In the genomic region with DNA sequence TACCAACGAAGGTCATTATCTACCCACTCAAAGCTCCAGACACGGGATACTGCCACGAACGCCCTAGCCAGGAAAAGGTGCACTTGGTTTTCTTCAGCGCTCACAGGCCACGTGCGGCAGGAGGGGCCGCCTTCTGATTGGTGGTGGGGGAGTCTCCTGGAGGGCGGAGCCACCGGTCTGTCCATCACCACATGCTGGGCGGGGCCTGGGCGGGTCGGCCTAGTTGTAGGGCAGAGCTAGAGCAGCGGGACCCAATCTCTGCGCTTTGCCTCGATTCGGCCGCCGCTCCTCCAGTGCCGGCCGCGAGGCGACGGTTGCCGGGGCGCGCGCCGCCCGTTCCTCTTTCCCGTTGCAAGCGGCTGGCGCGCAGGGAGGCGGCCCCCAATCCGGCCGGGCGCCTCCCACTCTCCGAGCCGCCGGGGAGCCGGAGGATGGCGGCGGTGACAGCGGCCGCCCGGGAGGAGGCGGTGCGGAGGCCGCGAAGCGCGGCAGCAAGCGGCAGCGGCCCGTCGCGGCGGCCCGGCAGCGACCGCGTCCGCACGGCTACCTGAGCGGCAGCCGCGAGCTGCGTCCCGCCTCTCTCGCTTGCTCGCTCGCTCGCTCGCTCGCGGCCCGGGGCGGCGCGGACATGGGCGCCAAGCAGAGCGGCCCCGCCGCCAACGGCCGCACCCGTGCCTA, we compare ENCODE assay signal across 8 mouse cellular contexts. TPM values are rescaled to one million over a fixed set of nuclear protein-coding genes. Genes with fewer than 3 reads are reported as not detected.
A peak's percentile ranks its signal among the peaks of the same experiment; 100 is the strongest.
DNase-seq lines count a peak whose midpoint lies in the region; ATAC-seq lines count a peak whose summit lies in the region.

Znrf2 (plus strand) TSS at position 529 of the 678 bp plus-strand sequence.

- peaks cover 10 to 36% of the 10 kb centered on the region in 2 experiments for H3K4me1 ChIP-seq in heart, embryonic 14.5 days (ENCODE audit: control insufficient read depth in 2 of 2, insufficient read depth in 2 of 2, low read length in 2 of 2)
- peaks cover 45% of the 10 kb centered on the region for H3K4me1 ChIP-seq in liver, embryonic 13.5 days (replicated peaks)
- H3K4me1 ChIP-seq in stomach, embryonic 16.5 days (ENCODE audit: control insufficient read depth, insufficient read depth, low read length), result peaks cover 37% of the 10 kb centered on the region

- DNase-seq in c-Kit-negative CD71-positive TER-119-positive erythroid progenitor cells, embryonic 14.5 days (ENCODE audit: low read depth, low spot score), result peak; percentile 89
- peak; percentile 90 for DNase-seq in fibroblast of lung, adult 2 months (ENCODE audit: low read depth)
- peak; percentile 97 for DNase-seq in kidney, postnatal 14 days
- peak; percentile 92 for DNase-seq in liver, embryonic 13.5 days
- DNase-seq in neural tube, embryonic 10.5 days (ENCODE audit: extremely low spot score, low spot score), result peak; percentile 96

- 1% methylated on average over 55 of the region's 88 CpGs for WGBS in heart, embryonic 14.5 days
- WGBS in liver, embryonic 13.5 days (ENCODE audit: insufficient replicate concordance), result under 1% methylated on average over 86 of the region's 88 CpGs
- WGBS in stomach, embryonic 16.5 days, result under 1% methylated on average over 84 of the region's 88 CpGs

- no peaks in the 10 kb centered on the region for H3K36me3 ChIP-seq in heart, embryonic 14.5 days (ENCODE audit: control insufficient read depth, insufficient read depth, low read length)
- H3K36me3 ChIP-seq in liver, embryonic 13.5 days, result no peaks in the 10 kb centered on the region
- H3K36me3 ChIP-seq in stomach, embryonic 16.5 days (ENCODE audit: control insufficient read depth, insufficient read depth, low read length), result no peaks in the 10 kb centered on the region

- peak within 1 kb of the TSS; percentile 81 to 97 for H3K4me3 ChIP-seq in heart, embryonic 14.5 days (ENCODE audit: control insufficient read depth in 1 of 2, insufficient read depth in 1 of 2, low read depth in 1 of 2, low read length in 2 of 2)
- H3K4me3 ChIP-seq in liver, embryonic 13.5 days (replicated peaks), result peak within 1 kb of the TSS; percentile 88
- H3K4me3 ChIP-seq in stomach, embryonic 16.5 days (replicated peaks; ENCODE audit: low read length), result peak within 1 kb of the TSS; percentile 84

- H3K4me2 ChIP-seq in heart, embryonic 14.5 days (ENCODE audit: low read length), result peak within 1 kb of the TSS; percentile 70
- peak within 1 kb of the TSS; percentile 93 for H3K4me2 ChIP-seq in liver, embryonic 13.5 days
- H3K4me2 ChIP-seq in stomach, embryonic 16.5 days (ENCODE audit: low read depth, low read length), result peak within 1 kb of the TSS; percentile 81

- peak within 1 kb of the TSS; percentile 93 for H3K9ac ChIP-seq in heart, embryonic 14.5 days (ENCODE audit: low read length)
- peak within 1 kb of the TSS; percentile 94 for H3K9ac ChIP-seq in liver, embryonic 13.5 days
- H3K9ac ChIP-seq in stomach, embryonic 16.5 days (ENCODE audit: low read length), result peak within 1 kb of the TSS; percentile 97

- peak; percentile 83 for ATAC-seq in CD4-positive, CD25-positive, alpha-beta regulatory T cell, adult 4 months
- ATAC-seq in heart, embryonic 14.5 days (ENCODE audit: insufficient number of reproducible peaks, insufficient read depth, low FRiP score, low read depth), result peak; percentile 99
- peak; percentile 98 for ATAC-seq in liver, embryonic 13.5 days (ENCODE audit: low read depth)
- peak; percentile 98 for ATAC-seq in stomach, embryonic 16.5 days (ENCODE audit: insufficient read depth, low FRiP score)

- H3K9me3 ChIP-seq in heart, embryonic 14.5 days (ENCODE audit: control insufficient read depth, low read length), result no peaks in the 10 kb centered on the region
- no peaks in the 10 kb centered on the region for H3K9me3 ChIP-seq in liver, embryonic 13.5 days (replicated peaks)
- H3K9me3 ChIP-seq in stomach, embryonic 16.5 days (replicated peaks; ENCODE audit: control insufficient read depth, low read length), result no peaks in the 10 kb centered on the region

- H3K27ac ChIP-seq in heart, embryonic 14.5 days (replicated peaks in 1 of 2; ENCODE audit: control insufficient read depth in 1 of 2, insufficient read depth in 1 of 2, low read depth in 2 of 2, low read length in 2 of 2), result peak within 1 kb of the TSS; percentile 98
- H3K27ac ChIP-seq in liver, embryonic 13.5 days, result peak within 1 kb of the TSS; percentile 95
- peak within 1 kb of the TSS; percentile 97 for H3K27ac ChIP-seq in stomach, embryonic 16.5 days (ENCODE audit: low read length)

- no peaks in the 10 kb centered on the region for H3K27me3 ChIP-seq in heart, embryonic 14.5 days (ENCODE audit: control insufficient read depth, insufficient read depth, low read length)
- no peaks in the 10 kb centered on the region for H3K27me3 ChIP-seq in liver, embryonic 13.5 days
- no peaks in the 10 kb centered on the region for H3K27me3 ChIP-seq in stomach, embryonic 16.5 days (ENCODE audit: control insufficient read depth, insufficient read depth, low read length)

RNA-seq across cellular contexts. Expression of gene Znrf2, which starts in this region (rescaled TPM):
- 10 to 100 TPM; 22.9 to 26.1 TPM for polyA plus RNA-seq in CD4-positive, CD25-positive, alpha-beta regulatory T cell, adult 4 months (2017; shearing (Covaris generic))
- 3.8 TPM in 2 replicates for polyA plus RNA-seq in heart, embryonic 14.5 days (2014; fragmentation: Nextera tagmentation; extraction: Ambion mirVana)
- 2.4 and 2.7 TPM in 2 replicates for polyA plus RNA-seq in liver, embryonic 13.5 days (2015; fragmentation: Nextera tagmentation; extraction: Ambion mirVana)
- 4.5 and 5.3 TPM in 2 replicates for polyA plus RNA-seq in stomach, embryonic 16.5 days (2015; fragmentation: Nextera tagmentation; extraction: Ambion mirVana)

Comparison
In these comparisons a context has a peak if more than half of its experiments do, and no peak if none do; other contexts are left out.
1. Peak in every context shown above with its lines: DNase-seq, ATAC-seq, H3K4me3 ChIP-seq and H3K27ac ChIP-seq.